Comparison of ENCODE assay signal across 8 mouse cellular contexts in the genomic region with DNA sequence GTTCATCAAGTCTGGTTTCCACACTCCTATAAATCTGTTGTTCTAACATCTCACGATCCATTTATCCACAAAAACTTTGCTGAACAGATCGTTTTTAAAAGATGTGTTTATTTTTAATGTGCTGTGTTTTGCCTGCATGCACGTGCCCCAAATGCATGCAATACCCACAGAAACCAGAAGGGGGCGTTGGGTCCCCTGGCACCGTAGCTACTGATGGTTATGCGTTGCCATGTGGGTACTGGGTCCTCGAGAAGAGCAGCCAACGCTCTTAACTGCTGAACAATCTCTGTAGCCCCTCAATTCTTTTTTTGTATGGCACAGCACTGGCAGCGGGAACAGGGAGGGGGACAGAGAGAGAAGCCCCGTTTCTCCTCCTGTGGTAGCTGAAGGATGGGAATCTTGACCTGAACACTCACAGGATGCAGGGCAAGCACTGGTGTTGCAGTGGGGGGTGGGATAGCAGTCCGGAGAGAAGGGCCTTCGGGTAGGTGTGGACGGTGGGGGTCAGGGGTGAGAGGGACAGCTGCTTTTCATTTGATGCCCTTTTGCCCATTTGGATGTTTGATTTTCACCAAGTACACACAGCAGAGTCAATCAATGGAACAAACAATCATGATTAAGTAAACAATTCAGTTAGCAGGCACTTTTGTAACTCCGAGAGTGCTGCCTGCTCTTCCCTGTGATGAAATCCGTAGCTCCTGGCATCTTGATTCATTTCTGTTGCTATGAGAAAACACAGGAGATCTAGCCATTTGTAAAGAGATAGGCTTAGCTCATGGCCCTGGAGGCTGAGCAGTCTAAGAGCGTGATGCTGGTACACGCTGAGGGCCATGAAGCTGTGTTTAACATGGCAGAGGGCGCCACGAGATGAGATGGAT. TPM values are rescaled to one million over a fixed set of nuclear protein-coding genes. Genes with fewer than 3 reads are reported as not detected.
DNase-seq lines count a peak whose midpoint lies in the region; ATAC-seq and TF ChIP-seq lines count a peak whose summit lies in the region.

No protein-coding gene starts in this region.

- DNase-seq in gastrocnemius, adult 2 months = no peak
- no peak for DNase-seq in gastrocnemius, postnatal 36 days
- peak; percentile 76 for DNase-seq in A20 (ENCODE audit: low read depth, low spot score)
- peak; percentile 63 for DNase-seq in adrenal gland, postnatal 10 days
- peak; percentile 60 to 65 for DNase-seq in kidney, postnatal 4 days
- peak; percentile 62 for DNase-seq in neural tube, embryonic 11.5 days (ENCODE audit: low spot score)
- DNase-seq in gastrocnemius, adult 8-10 months (ENCODE audit: low spot score in 2 of 2) = no peak
- no peak for DNase-seq in gastrocnemius, postnatal 10 days

- H3K27me3 ChIP-seq in neural tube, embryonic 11.5 days (ENCODE audit: control insufficient read depth, insufficient read depth, low read length) = no peaks in the 10 kb centered on the region

- H3K4me3 ChIP-seq in gastrocnemius, adult 2 months = no peak overlapping the region
- no peak overlapping the region for H3K4me3 ChIP-seq in neural tube, embryonic 11.5 days (ENCODE audit: low read depth, low read length)

- no peak overlapping the region for H3K4me2 ChIP-seq in neural tube, embryonic 11.5 days (ENCODE audit: low read depth)

- no peak overlapping the region for H3K27ac ChIP-seq in gastrocnemius, adult 2 months
- no peak overlapping the region for H3K27ac ChIP-seq in neural tube, embryonic 11.5 days (ENCODE audit: low read depth, low read length)

- H3K9me3 ChIP-seq in neural tube, embryonic 11.5 days (ENCODE audit: control insufficient read depth, low read length) = no peaks in the 10 kb centered on the region

- intact Hi-C loops in gastrocnemius, adult 2 months (cut with DNase I) = no loop called here
- intact Hi-C loops in gastrocnemius, postnatal 36 days (cut with DNase I) = no loop called here

- ATAC-seq in neural tube, embryonic 11.5 days (ENCODE audit: insufficient read depth, low FRiP score, low TSS enrichment) = no peak

- no peaks in the 10 kb centered on the region for H3K36me3 ChIP-seq in neural tube, embryonic 11.5 days (ENCODE audit: control insufficient read depth, insufficient read depth, low read length)

- H3K4me1 ChIP-seq in neural tube, embryonic 11.5 days (ENCODE audit: control insufficient read depth, insufficient read depth, low read length) = no peaks in the 10 kb centered on the region

- peak; percentile 70 for TF ChIP-seq CTCF in gastrocnemius, adult 2 months (IDR thresholded peaks at IDR 0.05)

- H3K9ac ChIP-seq in neural tube, embryonic 11.5 days (ENCODE audit: low read length) = no peak overlapping the region

- WGBS in neural tube, embryonic 11.5 days = 54% methylated on average over 19 of the region's 19 CpGs

RNA-seq across cellular contexts. Expression of a gene that starts 15.5 kb away (rescaled TPM):
- total RNA-seq in gastrocnemius, adult 2 months (2021) = 1 to 10 TPM; 3.4 to 5.3 TPM
- total RNA-seq in gastrocnemius, postnatal 36 days (2021) = 1 to 10 TPM; 4.3 to 4.8 TPM
- 10 to 100 TPM; 24.8 to 26.4 TPM for total RNA-seq in adrenal gland, postnatal 10 days (2021)
- 46.4 and 47.3 TPM in 2 replicates for polyA plus RNA-seq in neural tube, embryonic 11.5 days (2014; fragmentation: Nextera tagmentation; extraction: Ambion mirVana)
- 1 to 10 TPM; 3.1 to 5.2 (median 3.4) TPM for total RNA-seq in gastrocnemius, adult 8-10 months (2022)
- total RNA-seq in gastrocnemius, postnatal 10 days (2021) = 10 to 100 TPM in 1 of 2 experiments, 1 to 10 TPM in 1; 7.6 to 13.8 TPM

RNA-seq across cellular contexts. Expression of a gene that starts 58.3 kb away (rescaled TPM):
- 100 to 1,000 TPM; 118 to 147 TPM for total RNA-seq in gastrocnemius, adult 2 months (2021)
- 100 to 1,000 TPM; 101 to 136 TPM for total RNA-seq in gastrocnemius, postnatal 36 days (2021)
- total RNA-seq in adrenal gland, postnatal 10 days (2021) = 100 to 1,000 TPM; 350 to 392 TPM
- 33.3 and 34.4 TPM in 2 replicates for polyA plus RNA-seq in neural tube, embryonic 11.5 days (2014; fragmentation: Nextera tagmentation; extraction: Ambion mirVana)
- total RNA-seq in gastrocnemius, adult 8-10 months (2022) = 100 to 1,000 TPM in 3 of 4 experiments, 10 to 100 TPM in 1; 88.8 to 135 (median 117) TPM
- 100 to 1,000 TPM; 141 to 145 TPM for total RNA-seq in gastrocnemius, postnatal 10 days (2021)

Comparison
In these comparisons a context has a peak if more than half of its experiments do, and no peak if none do; other contexts are left out.
1. DNase-seq: peak in A20 (single experiment), adrenal gland, postnatal 10 days (single experiment), kidney, postnatal 4 days (2 of 2) and neural tube, embryonic 11.5 days (single experiment); none in gastrocnemius, adult 2 months (single experiment), gastrocnemius, postnatal 36 days (0 of 2), gastrocnemius, adult 8-10 months (0 of 2) and gastrocnemius, postnatal 10 days (single experiment).